Mouse (Mus musculus) embryonic facial prominence, embryonic 12.5 days (tissue): ENCODE measurements at regions not wholly inside any gene's neighbourhood (a gene's known extent, or its start where the extent isn't known, plus 50 kb on each side); places are given as distances from the start of the nearest gene placed in this dataset.
"Not testable (repeated sequence)": the region's sequence is repeated elsewhere in the genome, so short reads cannot be mapped to it uniquely, and the experiment has no call there.

Experiments
- ATAC-seq: fragments of 200-750 bp; cut with Nextera tagmentation; 2 replicates; pipeline ENCODE4 v1.8.0; 2017; ENCODE audit not compliant: insufficient number of reproducible peaks, insufficient read depth, low FRiP score, low TSS enrichment
- H3K27ac ChIP-seq: fragments of 300-500 bp; sonication (generic); 2 replicates; pipeline ENCODE4 v1.5.1; 2016; ENCODE audit warnings: mild to moderate bottlenecking
- H3K27me3 ChIP-seq: fragments of 300-500 bp; sonication (generic); 2 replicates; pipeline ENCODE4 v1.6.1; 2016; ENCODE audit warnings: mild to moderate bottlenecking, moderate library complexity
- H3K36me3 ChIP-seq: fragments of 300-500 bp; sonication (generic); 2 replicates; pipeline ENCODE4 v1.6.1; 2016; ENCODE audit warnings: mild to moderate bottlenecking
- H3K4me1 ChIP-seq: fragments of 300-500 bp; sonication (generic); 2 replicates; pipeline ENCODE4 v1.6.1; 2016
- H3K4me2 ChIP-seq: fragments of 300-500 bp; sonication (generic); replicated peaks from 2 replicates; pipeline ENCODE4 v1.6.1; 2016; ENCODE audit warnings: mild to moderate bottlenecking, moderate library complexity
- H3K4me3 ChIP-seq: fragments of 300-500 bp; sonication (generic); 2 replicates; pipeline ENCODE4 v1.5.1; 2016; ENCODE audit warnings: mild to moderate bottlenecking
- H3K9ac ChIP-seq: fragments of 300-500 bp; sonication (generic); 2 replicates; pipeline ENCODE4 v1.6.1; 2016; ENCODE audit warnings: mild to moderate bottlenecking, moderate library complexity
- H3K9me3 ChIP-seq: fragments of 300-500 bp; sonication (generic); 2 replicates; pipeline ENCODE4 v1.6.1; 2016; ENCODE audit warnings: mild to moderate bottlenecking, moderate library complexity
- WGBS: fragments of 180-500 bp; shearing (Covaris S2); methylation state at CpG from one replicate; pipeline ENCODE4 v1.1.7; 2016; 5-methylcytosine and 5-hydroxymethylcytosine counted together

DNA sequence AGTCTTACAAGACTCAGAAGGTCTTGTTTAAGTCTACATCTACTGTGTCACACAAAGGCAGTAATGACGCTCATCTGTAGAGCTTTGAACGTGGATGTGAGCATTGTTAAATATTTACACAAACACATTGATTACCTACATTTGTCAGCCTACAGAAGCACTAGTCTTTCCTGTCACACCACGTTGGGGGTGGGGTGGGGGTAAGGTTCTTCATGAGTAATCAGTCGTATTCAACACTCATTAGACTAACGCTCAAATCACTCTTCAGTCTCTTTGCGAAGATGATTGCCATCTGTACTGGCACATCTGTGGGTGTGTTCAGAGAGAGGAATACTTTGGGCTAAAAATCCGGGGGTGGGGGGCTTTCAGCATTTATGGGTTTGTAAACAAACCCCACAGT is 240.7 kb downstream of the Lpin1 start:
- Histone ChIP-seq H3K27me3 (no peaks in the 10 kb centered on the region), H3K36me3 (no peaks in the 10 kb centered on the region), H3K4me1 (no peaks in the 10 kb centered on the region), H3K9me3 (no peaks in the 10 kb centered on the region), H3K4me3 (no peak overlapping the region), H3K9ac (no peak overlapping the region), H3K4me2 (no peak overlapping the region), H3K27ac (no peak overlapping the region)
- 79% methylated on average over 7 of the region's 7 CpGs for WGBS
- ATAC-seq, result no peak

DNA sequence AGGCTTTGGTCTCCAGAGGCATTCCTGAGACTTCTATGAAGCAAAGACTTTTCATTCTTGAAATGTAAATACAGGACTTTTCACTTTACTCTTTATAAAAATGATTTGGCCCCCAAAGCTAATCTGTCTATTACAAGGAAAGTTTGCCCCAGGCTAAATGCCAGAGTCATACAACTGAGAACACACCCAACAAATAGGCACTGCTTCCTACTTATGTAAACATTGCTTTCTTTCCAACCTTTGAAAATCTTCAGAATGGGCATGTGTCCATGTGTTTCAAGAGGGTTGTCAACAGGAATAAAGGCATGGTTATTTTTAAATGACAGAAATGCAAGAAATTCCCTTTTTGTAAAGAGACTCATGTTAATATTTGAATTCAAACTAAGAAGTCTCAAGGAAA is 248.4 kb downstream of the Lpin1 start:
- Histone ChIP-seq H3K27me3 (no peaks in the 10 kb centered on the region), H3K9ac (no peak overlapping the region), H3K4me3 (no peak overlapping the region), H3K4me2 (no peak overlapping the region), H3K27ac (no peak overlapping the region), H3K4me1 (0 out of 2 replicates have a peak, but pooled peaks cover 3% of the 10 kb centered on the region), H3K36me3 (no peaks in the 10 kb centered on the region), H3K9me3 (peaks cover 4% of the 10 kb centered on the region; the same call in 1 of the 2 replicates)
- no peak for ATAC-seq

DNA sequence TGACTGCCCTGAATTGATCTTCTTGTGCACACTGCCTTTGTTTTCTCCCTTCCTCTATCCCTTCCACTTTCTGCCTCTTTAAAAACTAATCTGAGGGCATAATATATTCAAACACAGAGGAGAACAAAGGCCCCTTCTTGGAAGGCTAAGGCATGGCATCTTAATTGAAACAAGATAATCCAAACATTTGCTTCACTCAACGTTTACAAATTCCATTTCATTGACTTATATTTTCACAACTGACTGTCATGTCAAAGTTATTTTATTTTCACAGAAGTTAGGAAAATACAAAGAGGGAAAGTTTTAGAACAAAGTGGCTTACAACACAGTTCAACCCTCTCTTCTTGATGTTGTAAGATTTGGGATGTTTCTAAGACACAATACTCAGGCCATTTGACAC is 251.9 kb downstream of the Lpin1 start:
- Histone ChIP-seq H3K27me3 (no peaks in the 10 kb centered on the region), H3K4me2 (no peak overlapping the region), H3K27ac (0 out of 2 replicates have a peak overlapping the region, but pooled peaks have one; percentile 2), H3K36me3 (no peaks in the 10 kb centered on the region), H3K4me1 (0 out of 2 replicates have a peak, but pooled peaks cover 3% of the 10 kb centered on the region), H3K4me3 (no peak overlapping the region), H3K9me3 (peaks cover 4% of the 10 kb centered on the region; the same call in 1 of the 2 replicates), H3K9ac (no peak overlapping the region)
- ATAC-seq, result no peak
- WGBS, result 4% methylated on average over 1 of the region's 1 CpGs

DNA sequence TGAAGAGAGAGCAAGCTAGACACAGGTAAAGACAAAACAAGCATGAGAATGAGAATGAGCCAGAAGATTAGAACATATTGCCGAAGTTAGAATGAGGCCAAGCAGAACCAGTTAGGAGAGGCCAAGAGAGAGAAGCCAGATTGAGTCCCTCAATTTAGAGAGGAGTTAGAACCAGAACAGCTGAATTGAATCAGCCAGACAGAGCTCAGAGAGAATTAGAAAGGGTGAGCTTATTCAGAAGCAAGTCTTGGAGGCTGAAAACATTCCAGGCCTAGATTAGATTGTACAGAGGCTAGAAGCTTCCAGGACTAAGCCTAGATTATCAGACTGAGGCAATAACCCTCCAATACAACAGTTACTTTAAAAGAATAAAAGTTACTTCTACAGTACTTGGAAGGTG is 256.1 kb downstream of the Lpin1 start:
- Histone ChIP-seq H3K27me3 (no peaks in the 10 kb centered on the region), H3K4me3 (no peak overlapping the region), H3K36me3 (no peaks in the 10 kb centered on the region), H3K9ac (no peak overlapping the region), H3K4me1 (0 out of 2 replicates have a peak, but pooled peaks cover 3% of the 10 kb centered on the region), H3K4me2 (no peak overlapping the region), H3K27ac (no peak overlapping the region), H3K9me3 (no peaks in the 10 kb centered on the region)
- ATAC-seq, result no peak
- 76% methylated on average over 1 of the region's 1 CpGs for WGBS

DNA sequence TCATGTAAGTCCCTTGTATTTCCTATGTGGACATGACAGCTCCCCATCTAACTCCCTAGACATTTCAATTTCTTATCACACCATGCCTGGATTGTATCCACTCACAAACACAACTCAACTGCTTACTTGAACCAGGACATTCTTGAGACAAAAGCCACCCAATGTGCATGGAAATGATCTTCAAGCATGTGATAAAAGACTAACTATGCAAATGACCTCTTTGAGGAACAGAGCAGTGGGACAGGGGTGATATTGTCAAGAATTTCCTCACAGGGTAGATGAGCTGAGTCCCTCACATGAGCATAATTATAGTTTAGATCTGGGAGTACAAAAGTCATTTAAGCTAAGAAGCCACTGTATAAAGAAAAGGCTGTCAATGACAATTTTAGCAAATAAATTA is 259.0 kb downstream of the Lpin1 start:
- no peak for ATAC-seq
- Histone ChIP-seq H3K27me3 (no peaks in the 10 kb centered on the region), H3K9me3 (no peaks in the 10 kb centered on the region), H3K4me1 (no peaks in the 10 kb centered on the region), H3K4me2 (no peak overlapping the region), H3K27ac (no peak overlapping the region), H3K9ac (no peak overlapping the region), H3K4me3 (no peak overlapping the region), H3K36me3 (no peaks in the 10 kb centered on the region)

DNA sequence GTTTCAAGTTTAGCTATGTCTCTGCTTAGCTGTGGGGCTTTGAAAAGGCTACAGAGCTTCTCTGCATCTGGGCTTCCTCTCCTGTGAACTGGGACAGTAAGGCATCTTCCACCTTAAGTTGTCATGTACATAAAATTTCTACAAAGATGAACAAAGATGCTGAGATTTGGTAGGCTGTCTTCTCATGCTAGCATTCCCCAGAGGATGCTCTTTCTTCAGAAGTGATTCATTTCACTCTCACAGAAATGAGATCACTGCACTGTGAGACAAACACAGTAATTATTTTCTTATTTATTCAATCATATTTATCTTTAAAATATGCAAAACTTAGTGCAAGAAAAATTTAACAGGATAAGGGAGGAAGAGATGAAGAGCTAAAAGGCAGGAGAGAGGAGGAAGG is 261.5 kb downstream of the Lpin1 start:
- H3K4me2 ChIP-seq, result no peak overlapping the region
- H3K4me1 ChIP-seq, result no peaks in the 10 kb centered on the region
- ATAC-seq, result no peak
- no peak overlapping the region for H3K4me3 ChIP-seq
- H3K9ac ChIP-seq, result no peak overlapping the region
- no peaks in the 10 kb centered on the region for H3K36me3 ChIP-seq
- no peaks in the 10 kb centered on the region for H3K27me3 ChIP-seq
- no peak overlapping the region for H3K27ac ChIP-seq
- H3K9me3 ChIP-seq, result no peaks in the 10 kb centered on the region

DNA sequence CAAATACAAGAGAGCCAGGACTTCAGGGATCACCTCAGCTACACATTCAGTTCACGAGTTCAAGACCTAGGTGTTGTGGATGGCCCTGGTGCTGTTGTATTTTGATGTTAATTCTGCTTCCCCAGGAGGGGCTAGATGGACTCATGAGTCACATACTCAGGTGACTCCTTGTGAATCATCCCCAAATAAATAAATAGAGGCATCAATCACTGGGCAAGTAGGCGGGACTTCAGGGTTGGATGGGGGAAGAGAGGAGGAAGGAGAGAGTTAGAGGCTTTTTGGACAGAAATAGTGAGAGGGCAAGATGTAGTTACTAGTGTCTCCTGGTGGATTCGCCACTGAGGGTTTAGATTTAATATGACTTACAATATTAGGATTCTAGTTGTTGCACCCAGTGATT is 266.7 kb downstream of the Lpin1 start:
- H3K4me3 ChIP-seq, result no peak overlapping the region
- H3K4me2 ChIP-seq, result no peak overlapping the region
- H3K27me3 ChIP-seq, result no peaks in the 10 kb centered on the region
- H3K36me3 ChIP-seq, result no peaks in the 10 kb centered on the region
- ATAC-seq, result no peak
- no peak overlapping the region for H3K27ac ChIP-seq
- no peaks in the 10 kb centered on the region for H3K4me1 ChIP-seq
- no peak overlapping the region for H3K9ac ChIP-seq
- H3K9me3 ChIP-seq, result no peaks in the 10 kb centered on the region
- WGBS, result 80% methylated on average over 3 of the region's 3 CpGs

DNA sequence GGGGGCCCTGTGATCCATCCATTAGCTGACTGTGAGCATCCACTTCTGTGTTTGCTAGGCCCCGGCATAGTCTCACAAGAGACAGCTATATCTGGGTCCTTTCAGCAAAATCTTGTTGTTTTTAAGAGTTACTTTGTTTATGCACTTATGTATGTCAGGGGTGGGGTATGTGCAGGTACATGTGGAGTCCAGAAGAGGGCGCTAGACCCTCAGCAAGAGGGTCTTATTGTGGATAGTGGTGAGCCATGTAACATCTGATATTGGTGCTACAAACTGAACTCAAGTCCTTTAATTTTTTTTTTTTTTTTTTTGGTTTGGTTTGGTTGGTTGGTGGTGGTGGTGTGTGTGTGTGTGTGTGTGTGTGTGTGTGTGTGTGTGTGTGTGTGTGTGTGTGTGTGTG is 268.7 kb downstream of the Lpin1 start:
- not testable (repeated sequence) for H3K27me3 ChIP-seq

DNA sequence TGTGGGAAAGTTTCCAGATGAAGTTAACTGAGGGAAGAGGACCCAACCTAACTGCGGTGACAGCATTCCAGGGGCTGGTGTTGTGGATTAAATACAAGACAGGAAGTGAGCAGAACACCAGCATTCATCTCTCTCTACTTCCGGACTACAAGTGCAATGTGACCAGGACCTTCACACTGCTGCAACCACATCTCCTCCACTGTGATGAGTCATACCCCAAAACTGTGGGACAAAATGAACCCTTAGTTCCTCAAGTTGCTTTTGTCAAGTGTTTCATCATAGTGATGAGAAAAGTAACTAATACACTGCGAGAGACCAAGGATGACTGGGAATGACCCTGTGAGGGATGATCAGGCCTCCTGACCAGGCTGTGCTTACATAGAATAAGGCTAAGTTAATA is 279.3 kb downstream of the Lpin1 start:
- no peaks in the 10 kb centered on the region for H3K4me1 ChIP-seq
- WGBS, result 89% methylated on average over 3 of the region's 3 CpGs
- no peaks in the 10 kb centered on the region for H3K27me3 ChIP-seq
- no peak overlapping the region for H3K27ac ChIP-seq
- no peak overlapping the region for H3K4me2 ChIP-seq
- H3K4me3 ChIP-seq, result no peak overlapping the region
- no peak for ATAC-seq
- H3K9ac ChIP-seq, result no peak overlapping the region
- no peaks in the 10 kb centered on the region for H3K36me3 ChIP-seq
- no peaks in the 10 kb centered on the region for H3K9me3 ChIP-seq

More for the DNA sequence above, 268.7 kb downstream of the Lpin1 start:
- 46% methylated on average over 2 of the region's 2 CpGs for WGBS
- not testable (repeated sequence) for H3K36me3 ChIP-seq, H3K4me2 ChIP-seq, H3K27ac ChIP-seq, H3K4me3 ChIP-seq, ATAC-seq, H3K9me3 ChIP-seq, H3K9ac ChIP-seq, H3K4me1 ChIP-seq

DNA sequence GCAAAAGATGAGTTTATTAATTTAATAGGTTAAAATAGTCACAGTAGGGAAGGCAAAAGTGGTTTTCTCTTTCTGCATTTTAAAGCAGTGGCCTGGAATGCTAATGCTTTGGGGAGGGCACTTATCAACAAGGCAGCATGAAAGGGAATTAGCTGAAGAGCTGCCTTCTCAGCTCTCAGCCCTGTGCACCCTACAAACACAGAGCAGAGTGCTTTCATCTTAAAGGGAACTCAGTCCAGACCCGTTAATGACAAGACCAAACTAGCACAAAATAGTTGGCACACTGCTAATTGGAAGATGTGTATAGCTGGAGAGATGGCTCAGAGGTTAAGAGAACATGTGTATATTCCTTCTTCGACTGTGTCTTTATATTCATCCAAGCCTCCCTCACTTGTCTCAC is 281.6 kb downstream of the Lpin1 start:
- no peaks in the 10 kb centered on the region for H3K36me3 ChIP-seq
- WGBS, result 63% methylated on average over 2 of the region's 2 CpGs
- no peaks in the 10 kb centered on the region for H3K4me1 ChIP-seq
- no peak overlapping the region for H3K4me2 ChIP-seq
- no peak overlapping the region for H3K4me3 ChIP-seq
- no peak overlapping the region for H3K9ac ChIP-seq
- H3K27me3 ChIP-seq, result no peaks in the 10 kb centered on the region
- ATAC-seq, result no peak
- no peak overlapping the region for H3K27ac ChIP-seq
- no peaks in the 10 kb centered on the region for H3K9me3 ChIP-seq

DNA sequence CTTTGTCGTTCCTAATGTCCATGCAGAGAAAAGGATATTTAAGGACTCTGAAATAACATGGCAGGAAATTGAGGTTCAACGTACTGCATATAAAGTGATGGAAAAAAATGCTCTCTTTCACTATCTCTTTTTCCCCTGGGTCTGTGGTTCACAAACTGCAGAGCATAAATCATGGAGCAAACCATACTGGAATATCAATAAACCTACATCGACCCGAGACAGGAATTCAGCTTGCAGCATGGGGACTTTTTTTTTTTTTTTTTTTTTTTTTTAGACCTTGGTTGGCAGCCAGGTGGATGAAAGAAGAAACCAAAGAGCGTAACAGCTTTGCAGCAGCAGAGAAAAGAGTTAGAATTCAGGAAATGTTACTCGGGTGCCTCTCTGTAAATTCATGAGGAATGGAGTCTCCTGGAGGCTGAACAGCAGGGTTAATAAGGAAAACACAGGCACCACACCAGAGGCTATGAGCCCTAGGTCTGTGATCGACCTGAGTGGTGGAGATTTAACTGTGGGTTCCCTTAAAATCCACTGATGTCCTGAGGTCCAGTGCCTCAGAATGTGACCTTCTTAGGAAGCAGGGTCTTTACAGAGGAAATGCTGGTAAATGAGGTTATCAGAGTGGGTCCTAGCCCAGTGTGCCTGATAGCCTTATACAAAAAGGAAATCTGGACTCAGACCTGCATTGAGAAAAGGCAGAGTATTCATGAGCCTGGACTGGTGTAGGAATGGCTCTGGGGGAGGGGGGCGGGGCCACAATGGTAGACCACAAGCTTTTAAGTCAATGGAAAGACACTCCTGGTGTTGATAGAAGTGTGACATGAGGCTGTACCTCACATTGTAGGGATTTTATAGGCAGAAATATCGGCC is 290.0 kb downstream of the Lpin1 start:
- no peak for ATAC-seq
- no peaks in the 10 kb centered on the region for H3K9me3 ChIP-seq
- H3K9ac ChIP-seq, result no peak overlapping the region
- H3K27ac ChIP-seq, result peak overlapping the region; percentile 52; the same call in 1 of the 2 replicates
- H3K4me1 ChIP-seq, result no peaks in the 10 kb centered on the region
- H3K27me3 ChIP-seq, result no peaks in the 10 kb centered on the region
- no peak overlapping the region for H3K4me2 ChIP-seq
- 60% methylated on average over 9 of the region's 9 CpGs for WGBS
- no peak overlapping the region for H3K4me3 ChIP-seq
- no peaks in the 10 kb centered on the region for H3K36me3 ChIP-seq

DNA sequence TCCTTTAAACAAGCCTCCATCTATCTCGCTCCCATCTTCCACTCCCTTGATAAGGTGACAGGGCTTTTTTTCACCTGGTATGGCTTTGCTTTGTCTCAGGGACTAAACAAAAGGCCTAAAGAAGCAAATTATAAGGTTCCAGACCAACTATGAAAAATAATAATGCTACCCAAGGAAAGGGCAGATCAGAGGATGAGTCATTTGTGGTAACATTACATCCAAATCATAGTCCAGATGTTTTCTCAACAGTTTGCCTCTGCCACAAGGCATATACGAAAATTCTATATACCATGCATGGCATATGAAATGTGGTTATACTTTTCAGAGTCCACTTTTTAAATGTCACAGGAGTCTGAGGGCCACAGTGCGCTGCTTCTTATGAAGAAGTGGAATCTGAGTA is 302.7 kb downstream of the Lpin1 start:
- Histone ChIP-seq H3K4me3 (no peak overlapping the region), H3K27ac (no peak overlapping the region), H3K36me3 (no peaks in the 10 kb centered on the region), H3K4me1 (no peaks in the 10 kb centered on the region), H3K9ac (no peak overlapping the region), H3K9me3 (no peaks in the 10 kb centered on the region), H3K27me3 (no peaks in the 10 kb centered on the region), H3K4me2 (no peak overlapping the region)
- no peak for ATAC-seq
- 82% methylated on average over 3 of the region's 3 CpGs for WGBS
